ENCODE assay signal across 18 mouse cellular contexts in genomic region chr7:116494618-116495017, GRCm38 (mm10). TPM values are rescaled to one million over a fixed set of nuclear protein-coding genes. Genes with fewer than 3 reads are reported as not detected.
DNase-seq lines count a peak whose midpoint lies in the region; ATAC-seq and TF ChIP-seq lines count a peak whose summit lies in the region.
"Had no signal": no experiment of that assay in that cellular context is flagged by ENCODE, and none has a peak within 500 bp of the region (broad histone marks: within the 10 kb centered on the region; RNA-seq: fewer than 3 reads in every experiment).

No protein-coding gene starts in this region.

- DNase-seq in 416B (ENCODE audit: low read depth) (peak; percentile 79), MEL-GATA-1-ER (ENCODE audit: extremely low read depth, low read depth) (peak; percentile 60)
- no peak for DNase-seq in left cerebral cortex, postnatal 36 days (ENCODE audit: low spot score in 2 of 2)
- DNase-seq in heart, postnatal 36 days = no peak
- no peak for DNase-seq in forebrain, embryonic 10.5 days (ENCODE audit: extremely low spot score, low spot score)
- DNase-seq: adrenal gland, postnatal 36 days; cerebellum, postnatal 10 days; gastrocnemius, postnatal 36 days; kidney, postnatal 10 days; layer of hippocampus, adult 9-11 months; right cerebral cortex, postnatal 14 days had no signal

- 0 out of 2 replicates have a peak, but pooled peaks cover 3% of the 10 kb centered on the region for H3K9me3 ChIP-seq in intestine, postnatal 0 days (ENCODE audit: control insufficient read depth)
- no peaks in the 10 kb centered on the region; the same call in 1 of the 2 replicates for H3K9me3 ChIP-seq in forebrain, embryonic 10.5 days
- H3K9me3 ChIP-seq: hindbrain, embryonic 10.5 days had no signal

- ATAC-seq in intestine, postnatal 0 days = peak; percentile 70
- peak; percentile 62 for ATAC-seq in megakaryocyte, adult 5-6 weeks (ENCODE audit: poor library complexity, severe bottlenecking)

- intact Hi-C loops in left cerebral cortex, postnatal 36 days (cut with DNase I) = no loop called here
- intact Hi-C loops in heart, postnatal 36 days (cut with DNase I) = no loop called here

- H3K27me3 ChIP-seq in intestine, postnatal 0 days (replicated peaks; ENCODE audit: control insufficient read depth, insufficient read depth, low read length) = no peaks in the 10 kb centered on the region
- no peaks in the 10 kb centered on the region for H3K27me3 ChIP-seq in forebrain, embryonic 10.5 days (ENCODE audit: poor library complexity, severe bottlenecking)
- H3K27me3 ChIP-seq: heart, embryonic 13.5 days; midbrain, embryonic 12.5 days had no signal

- no peaks in the 10 kb centered on the region for H3K4me1 ChIP-seq in intestine, postnatal 0 days (replicated peaks; ENCODE audit: control insufficient read depth, insufficient read depth, low read length)
- H3K4me1 ChIP-seq in forebrain, embryonic 10.5 days = no peaks in the 10 kb centered on the region
- H3K4me1 ChIP-seq: heart, embryonic 13.5 days; hindbrain, embryonic 10.5 days; midbrain, embryonic 12.5 days had no signal

- H3K36me3 ChIP-seq in intestine, postnatal 0 days (ENCODE audit: control insufficient read depth, insufficient read depth) = no peaks in the 10 kb centered on the region
- no peaks in the 10 kb centered on the region for H3K36me3 ChIP-seq in forebrain, embryonic 10.5 days (replicated peaks)
- H3K36me3 ChIP-seq: heart, embryonic 13.5 days; hindbrain, embryonic 10.5 days; midbrain, embryonic 12.5 days had no signal

- 42% methylated on average over 5 of the region's 5 CpGs for WGBS in intestine, postnatal 0 days
- 84% methylated on average over 5 of the region's 5 CpGs for WGBS in forebrain, embryonic 10.5 days

- H3K9ac ChIP-seq in intestine, postnatal 0 days (ENCODE audit: low read depth, low read length) = no peak overlapping the region
- H3K9ac ChIP-seq: heart, embryonic 13.5 days; midbrain, embryonic 12.5 days had no signal

- H3K27ac ChIP-seq in intestine, postnatal 0 days (ENCODE audit: low read depth, low read length) = no peak overlapping the region
- no peak overlapping the region for H3K27ac ChIP-seq in forebrain, embryonic 10.5 days
- H3K27ac ChIP-seq: heart, embryonic 13.5 days; hindbrain, embryonic 10.5 days; midbrain, embryonic 12.5 days had no signal

- H3K4me2 ChIP-seq in intestine, postnatal 0 days (replicated peaks; ENCODE audit: low read depth) = no peak overlapping the region
- H3K4me2 ChIP-seq: heart, embryonic 13.5 days; midbrain, embryonic 12.5 days had no signal

- TF ChIP-seq CTCF in intestine, postnatal 0 days (IDR thresholded peaks at IDR 0.05; ENCODE audit: low read depth) = no peak

- no peak overlapping the region for H3K4me3 ChIP-seq in intestine, postnatal 0 days (ENCODE audit: low read depth, low read length)
- no peak overlapping the region for H3K4me3 ChIP-seq in forebrain, embryonic 10.5 days
- H3K4me3 ChIP-seq: erythroblast, embryonic 14.5 days; heart, embryonic 13.5 days; hindbrain, embryonic 10.5 days; midbrain, embryonic 12.5 days; myocyte had no signal

RNA-seq across cellular contexts. Expression of gene Nucb2, which starts 9.6 kb away (rescaled TPM):
- 9.5 and 10.2 TPM in 2 replicates for polyA plus RNA-seq in intestine, postnatal 0 days (2015; fragmentation: Nextera tagmentation; extraction: Ambion mirVana)
- total RNA-seq in megakaryocyte, adult 5-6 weeks (2015) = 60.7 and 77.1 TPM in 2 replicates
- total RNA-seq in megakaryocyte, adult 5-6 weeks (2017) = 74.1 and 81.9 TPM in 2 replicates
- 10 to 100 TPM; 23.0 to 23.5 TPM for total RNA-seq in left cerebral cortex, postnatal 36 days (2021)
- 1 to 10 TPM; 8.0 to 8.1 TPM for total RNA-seq in heart, postnatal 36 days (2021)
- polyA plus RNA-seq in forebrain, embryonic 10.5 days (2016; fragmentation: Nextera tagmentation; extraction: Ambion mirVana) = 10.1 and 12.7 TPM in 2 replicates
- polyA plus RNA-seq: erythroblast, embryonic 14.5 days had no signal

RNA-seq across cellular contexts. Expression of gene Pik3c2a, which starts 51.4 kb away (rescaled TPM):
- 21.5 and 26.4 TPM in 2 replicates for polyA plus RNA-seq in intestine, postnatal 0 days (2015; fragmentation: Nextera tagmentation; extraction: Ambion mirVana)
- 48.0 and 63.8 TPM in 2 replicates for total RNA-seq in megakaryocyte, adult 5-6 weeks (2015)
- total RNA-seq in megakaryocyte, adult 5-6 weeks (2017) = 37.7 and 39.9 TPM in 2 replicates
- total RNA-seq in left cerebral cortex, postnatal 36 days (2021) = 10 to 100 TPM; 22.8 to 28.7 TPM
- total RNA-seq in heart, postnatal 36 days (2021) = 10 to 100 TPM; 16.3 to 16.9 TPM
- 33.9 and 35.5 TPM in 2 replicates for polyA plus RNA-seq in forebrain, embryonic 10.5 days (2016; fragmentation: Nextera tagmentation; extraction: Ambion mirVana)
- polyA plus RNA-seq: erythroblast, embryonic 14.5 days had no signal

Comparison
In these comparisons a context has a peak if more than half of its experiments do, and no peak if none do; other contexts are left out.
1. DNase-seq: peak in 416B (single experiment) and MEL-GATA-1-ER (single experiment); none in left cerebral cortex, postnatal 36 days (0 of 2), heart, postnatal 36 days (0 of 2) and forebrain, embryonic 10.5 days (single experiment).